Mouse (Mus musculus): ENCODE results near the gene Arvcf. TPM values are rescaled to one million over a fixed set of nuclear protein-coding genes. Genes with fewer than 3 reads are reported as not detected.

The Arvcf gene
- polyA plus RNA-seq (2021; fragmentation: Nextera tagmentation): 7.9 and 8.8 TPM in 2 replicates
- long read RNA-seq, experiment 1, full-length matches to known transcripts: 3 of 15 reads
- long read RNA-seq, experiment 1, partial matches to known transcripts: 11 of 15 reads
- long read RNA-seq, experiment 1, other reads (novel, unspliced or antisense): 1 of 15 reads
- long read RNA-seq, experiment 2, full-length matches to known transcripts: 25 of 41 reads
- long read RNA-seq, experiment 2, partial matches to known transcripts: 5 of 41 reads
- long read RNA-seq, experiment 2, other reads (novel, unspliced or antisense): 11 of 41 reads

DNA sequence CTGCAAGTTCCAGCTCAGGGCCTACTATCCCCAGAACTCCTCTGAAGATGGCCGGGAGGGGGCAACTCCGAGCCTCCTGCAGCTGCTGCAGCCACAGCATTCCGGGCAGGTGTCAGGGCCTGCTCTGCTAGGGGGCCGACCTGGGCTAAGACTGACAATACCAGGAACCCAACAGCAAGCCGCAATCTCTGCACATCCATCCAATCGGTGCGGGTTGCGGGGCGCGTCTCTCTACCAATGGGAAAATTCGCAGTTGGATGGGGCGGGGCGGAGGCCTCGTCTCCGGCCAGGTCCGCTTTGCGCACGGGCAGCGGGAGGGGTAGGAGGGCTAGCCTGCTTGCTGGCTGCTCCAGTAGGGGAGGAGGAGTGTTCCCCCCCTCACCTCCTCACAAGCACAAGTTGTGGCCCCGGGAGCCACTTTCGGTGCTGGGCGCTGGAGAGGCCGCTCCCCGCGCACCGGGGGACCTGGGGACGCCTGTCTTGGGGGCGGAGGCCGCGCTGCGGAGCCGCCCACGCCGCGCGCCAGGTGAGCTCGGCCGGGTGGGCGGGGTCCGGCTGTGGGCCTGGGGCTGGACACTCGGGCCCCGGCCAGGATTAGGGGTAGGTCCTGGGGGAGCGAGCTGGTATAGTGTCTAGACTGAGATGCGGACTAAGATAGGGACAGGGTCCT lies at the start of gene Arvcf, which contains the start of gene Tango2:
Arvcf (plus strand) TSS at position 252 of the 670 bp plus-strand sequence.
Tango2 (minus strand) TSS at position 173 of the 670 bp plus-strand sequence.

GRCm38 (mm10) chr16:18426215-18426791 lies 78.3 kb downstream of the Arvcf start, which contains the start of gene Txnrd2:
Gene Txnrd2, plus strand, starts transcription at chr16:18426384.

DNA sequence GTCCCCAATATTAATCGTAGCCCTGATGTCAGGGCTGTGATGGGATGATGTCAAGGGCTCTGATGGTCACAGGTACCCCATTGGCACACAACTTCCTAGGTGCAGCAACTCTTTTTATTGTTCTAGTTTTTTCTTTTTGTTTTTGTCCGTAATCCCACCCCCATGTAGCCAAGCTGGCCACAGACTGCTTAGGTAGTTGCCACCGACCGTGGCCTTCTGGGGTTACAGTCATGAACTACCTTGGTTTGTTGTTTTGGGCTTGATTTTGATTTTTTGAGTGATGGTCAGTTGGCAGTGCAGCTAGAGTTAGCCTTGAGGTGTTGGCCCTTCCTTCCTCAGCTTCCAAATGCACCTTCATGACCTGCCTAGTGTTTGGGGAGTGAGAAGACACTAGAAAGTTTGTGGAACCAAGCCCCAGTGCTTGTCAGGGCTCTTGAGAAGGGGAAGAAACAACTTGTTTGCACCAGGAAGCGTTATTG lies 78.9 kb downstream of the Arvcf start, which contains the start of gene Comt:
Comt (minus strand) TSS at position 51 of the 479 bp plus-strand sequence.

Small RNAs within 50 kb of the gene (microRNA-seq; reads per million reads assigned to microRNA genes)
- not detected for gene Gm26219
- 1,588 reads per million, percentile 85 among the genes with 10 or more reads in this experiment for gene Mir185

Other genes with a start within 250 kb of the Arvcf start
- gene Rtn4r, start 220.5 kb upstream of the Arvcf start, polyA plus RNA-seq (2021; fragmentation: Nextera tagmentation): 10.2 and 12.5 TPM in 2 replicates
- not detected in 2 replicates for gene Ccdc188, start 130.3 kb upstream of the Arvcf start, polyA plus RNA-seq (2021; fragmentation: Nextera tagmentation)
- 15.7 and 16.8 TPM in 2 replicates for gene Zdhhc8, start 113.0 kb upstream of the Arvcf start, polyA plus RNA-seq (2021; fragmentation: Nextera tagmentation)
- 32.8 and 34.9 TPM in 2 replicates for gene Trmt2a, start 99.5 kb upstream of the Arvcf start, polyA plus RNA-seq (2021; fragmentation: Nextera tagmentation)
- gene Ranbp1, start 99.5 kb upstream of the Arvcf start, polyA plus RNA-seq (2021; fragmentation: Nextera tagmentation): 185 and 187 TPM in 2 replicates
- not detected in 2 replicates for gene Gm49776, start 89.9 kb upstream of the Arvcf start, polyA plus RNA-seq (2021; fragmentation: Nextera tagmentation)
- gene Dgcr8, start 58.9 kb upstream of the Arvcf start, polyA plus RNA-seq (2021; fragmentation: Nextera tagmentation): 5.2 and 8.8 TPM in 2 replicates
- gene Tango2, start 79 bp upstream of the Arvcf start, polyA plus RNA-seq (2021; fragmentation: Nextera tagmentation): 124 and 138 TPM in 2 replicates
- 38.2 and 40.0 TPM in 2 replicates for gene Txnrd2, start 78.2 kb downstream of the Arvcf start, polyA plus RNA-seq (2021; fragmentation: Nextera tagmentation)
- gene Comt, start 78.7 kb downstream of the Arvcf start, polyA plus RNA-seq (2021; fragmentation: Nextera tagmentation): 144 and 150 TPM in 2 replicates
- 9.8 and 10.5 TPM in 2 replicates for gene Gnb1l, start 150.5 kb downstream of the Arvcf start, polyA plus RNA-seq (2021; fragmentation: Nextera tagmentation)
- gene Rtl10, start 150.7 kb downstream of the Arvcf start, polyA plus RNA-seq (2021; fragmentation: Nextera tagmentation): 2.5 and 2.6 TPM in 2 replicates
- gene Tbx1, start 242.5 kb downstream of the Arvcf start, polyA plus RNA-seq (2021; fragmentation: Nextera tagmentation): 0.78 and 1.8 TPM in 2 replicates

Data from layer of hippocampus, adult 6 months (tissue).